Mouse (Mus musculus) lung, postnatal 0 days (tissue): ENCODE data around the gene Foxj3. TPM values are rescaled to one million over a fixed set of nuclear protein-coding genes. Genes with fewer than 3 reads are reported as not detected.

Source experiments
- ATAC-seq: fragments of 200-750 bp; cut with Nextera tagmentation; 2 replicates; pipeline ENCODE4 v1.8.0; 2017; ENCODE audit warnings: moderate library complexity
- DNase-seq: peaks from one replicate; pipeline ENCODE4 v3.0.0-alpha.2; 2016; ENCODE audit warnings: low spot score
- H3K27ac ChIP-seq: fragments of 300-500 bp; sonication (generic); 2 replicates; pipeline ENCODE4 v1.5.1; 2014; ENCODE audit warnings: antibody characterized with exemption, mild to moderate bottlenecking, low read length, mixed read lengths
- H3K27me3 ChIP-seq: fragments of 300-500 bp; sonication (generic); replicated peaks from 2 replicates; pipeline ENCODE4 v1.6.1; 2014; ENCODE audit warnings: low read length, mixed read lengths; ENCODE audit not compliant: insufficient read depth
- H3K36me3 ChIP-seq: fragments of 300-500 bp; sonication (generic); 2 replicates; pipeline ENCODE4 v1.6.1; 2014; ENCODE audit warnings: low read length, mixed read lengths; ENCODE audit not compliant: insufficient read depth
- H3K4me1 ChIP-seq: fragments of 300-500 bp; sonication (generic); 2 replicates; pipeline ENCODE4 v1.6.1; 2014; ENCODE audit warnings: antibody characterized with exemption, low read depth, low read length, mixed read lengths; ENCODE audit not compliant: insufficient read depth
- H3K4me2 ChIP-seq: fragments of 300-500 bp; sonication (generic); replicated peaks from 2 replicates; pipeline ENCODE4 v1.6.1; 2014; ENCODE audit warnings: low read depth, mild to moderate bottlenecking, low read length, moderate library complexity, mixed read lengths
- H3K4me3 ChIP-seq: fragments of 300-500 bp; sonication (generic); 2 replicates; pipeline ENCODE4 v1.5.1; 2014; ENCODE audit warnings: low read depth, low read length
- H3K9ac ChIP-seq: fragments of 300-500 bp; sonication (generic); replicated peaks from 2 replicates; pipeline ENCODE4 v1.6.1; 2014; ENCODE audit warnings: low read depth, mild to moderate bottlenecking
- H3K9me3 ChIP-seq: fragments of 300-500 bp; sonication (generic); 2 replicates; pipeline ENCODE4 v1.6.1; 2016; ENCODE audit warnings: low read length, mixed read lengths
- CTCF ChIP-seq: IDR thresholded peaks from 2 replicates; pipeline ENCODE4 v1.5.1; 2016; ENCODE audit warnings: antibody characterized with exemption, mild to moderate bottlenecking
- EP300 ChIP-seq: IDR thresholded peaks from 2 replicates; pipeline ENCODE4 v1.6.1; 2016; ENCODE audit warnings: antibody characterized with exemption, mild to moderate bottlenecking, control low read depth
- WGBS: fragments of 180-500 bp; shearing (Covaris S2); extraction: QIAGEN DNeasy Blood & Tissue Kit; methylation state at CpG from one replicate; pipeline ENCODE4 v1.1.7; 2014; 5-methylcytosine and 5-hydroxymethylcytosine counted together
- polyA plus RNA-seq: library from polyadenylated mRNA; unstranded; fragments of >200 nt; fragmentation: Nextera tagmentation; extraction: Ambion mirVana; gene quantifications from 2 replicates; pipeline ENCODE4 v1.2.1, GENCODE M21; 2015

Foxj3 gene
- polyA plus RNA-seq, 1 experiment from 2014 or later: 10.1 TPM

DNA sequence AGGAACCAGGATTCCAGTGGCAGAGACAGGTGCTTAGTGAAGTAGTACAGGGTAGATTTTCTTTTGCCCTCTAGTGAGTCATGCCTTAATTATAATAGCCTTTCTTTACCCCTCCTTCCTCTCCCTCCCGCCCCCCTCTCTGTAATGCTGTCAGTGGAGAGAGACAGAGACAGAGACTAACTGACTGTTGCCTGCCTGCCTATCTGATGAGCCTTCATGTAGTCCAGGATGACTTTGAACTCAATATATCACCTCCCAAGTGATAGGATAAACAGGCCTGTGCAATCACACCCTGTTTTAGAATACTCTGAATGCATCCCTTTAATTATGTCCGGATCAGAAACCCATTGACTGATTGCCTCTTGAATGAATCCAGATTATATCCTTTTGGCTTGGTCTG lies 18.7 kb downstream of the Foxj3 start:
- whole genome bisulfite sequencing: 75% methylated on average over 2 of the region's 2 CpGs

DNA sequence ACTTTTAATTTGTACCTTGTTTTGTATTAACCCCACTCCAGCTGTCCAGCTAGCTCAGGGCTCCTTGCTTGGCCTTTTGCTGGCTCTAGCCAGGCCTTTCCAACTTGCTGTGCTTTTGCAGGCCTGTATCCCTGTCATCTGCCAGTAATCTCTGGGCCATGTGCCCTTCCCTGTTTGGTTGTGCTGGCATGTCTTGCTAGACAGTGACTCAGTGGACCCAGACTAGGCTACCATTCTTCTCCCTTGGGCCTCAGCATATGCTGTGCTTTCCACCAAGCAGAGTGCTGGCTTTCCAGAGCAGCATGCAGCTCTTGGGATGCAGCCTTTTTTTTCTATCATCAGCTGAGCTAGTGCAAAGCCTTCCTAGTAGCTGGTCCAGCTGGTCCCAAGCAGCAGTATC lies 26.3 kb downstream of the Foxj3 start:
- no peak for TF ChIP-seq CTCF
- no peak for TF ChIP-seq EP300
- Histone ChIP-seq H3K27me3 (no peaks in the 10 kb centered on the region), H3K4me1 (no peaks in the 10 kb centered on the region), H3K9me3 (no peaks in the 10 kb centered on the region), H3K36me3 (no peaks in the 10 kb centered on the region), H3K27ac (no peak overlapping the region), H3K9ac (no peak overlapping the region), H3K4me3 (no peak overlapping the region), H3K4me2 (no peak overlapping the region)
- ATAC-seq (no peak), DNase-seq (no peak)

More for the DNA sequence above, 18.7 kb downstream of the Foxj3 start:
- Histone ChIP-seq H3K9me3 (no peaks in the 10 kb centered on the region), H3K9ac (no peak overlapping the region), H3K4me2 (no peak overlapping the region), H3K36me3 (no peaks in the 10 kb centered on the region), H3K27ac (no peak overlapping the region), H3K4me1 (0 out of 2 replicates have a peak, but pooled peaks cover 2% of the 10 kb centered on the region), H3K4me3 (no peak overlapping the region), H3K27me3 (no peaks in the 10 kb centered on the region)
- TF ChIP-seq CTCF (no peak), EP300 (no peak)
- DNase-seq (no peak), ATAC-seq (no peak)

DNA sequence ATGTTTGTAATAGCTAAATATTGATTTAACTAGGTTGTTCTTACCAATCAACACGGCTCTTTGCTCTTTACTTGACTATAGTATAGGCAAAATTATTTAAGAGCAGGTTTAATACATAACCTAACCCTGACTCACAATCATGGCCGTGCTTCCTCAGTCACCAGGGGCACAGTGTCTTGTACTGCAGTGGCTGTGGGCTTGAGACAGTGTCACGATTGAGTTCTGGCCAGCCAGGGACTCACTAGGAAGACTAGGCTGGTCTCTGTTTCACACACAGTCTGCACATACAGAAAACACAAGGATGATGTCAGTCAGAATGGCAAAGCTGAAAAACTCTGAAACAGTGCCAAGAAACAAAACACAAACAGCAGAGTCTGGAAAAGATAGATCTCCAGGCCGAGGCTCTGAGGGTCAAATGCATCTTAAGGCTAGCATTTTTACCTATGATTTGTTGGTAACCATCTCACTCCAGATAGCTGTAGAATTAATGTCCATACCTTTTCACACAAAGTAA lies 29.6 kb downstream of the Foxj3 start:
- Histone ChIP-seq H3K9ac (no peak overlapping the region), H3K27me3 (no peaks in the 10 kb centered on the region), H3K9me3 (no peaks in the 10 kb centered on the region), H3K4me3 (no peak overlapping the region), H3K4me1 (no peaks in the 10 kb centered on the region), H3K27ac (no peak overlapping the region), H3K4me2 (no peak overlapping the region), H3K36me3 (no peaks in the 10 kb centered on the region)
- WGBS: 62% methylated on average over 4 of the region's 4 CpGs
- no peak for TF ChIP-seq CTCF
- no peak for TF ChIP-seq EP300
- peak; percentile 27 for DNase-seq
- peak; percentile 46 for ATAC-seq

DNA sequence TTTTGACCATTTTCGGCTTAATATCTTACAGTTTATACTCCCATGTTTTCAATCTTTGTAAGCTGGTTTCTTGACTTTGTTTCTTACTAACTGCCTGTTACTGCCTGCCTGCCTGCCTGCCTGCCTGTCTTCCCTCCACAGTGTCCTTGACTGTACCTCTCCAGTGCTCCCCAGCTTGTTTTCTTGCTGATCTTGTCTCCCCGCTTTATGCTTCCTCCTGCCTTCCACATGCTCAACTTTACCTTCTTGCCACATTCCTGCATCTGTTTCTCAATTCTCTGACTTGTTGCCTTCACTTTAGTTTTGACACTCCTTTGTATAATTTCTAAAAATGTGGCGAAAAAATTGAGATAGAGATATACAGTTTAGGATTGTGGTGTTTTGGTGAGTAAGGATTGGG lies 35.9 kb downstream of the Foxj3 start:
- DNase-seq (no peak), ATAC-seq (no peak)
- 86% methylated on average over 3 of the region's 3 CpGs for WGBS
- Histone ChIP-seq H3K4me1 (no peaks in the 10 kb centered on the region), H3K4me2 (no peak overlapping the region), H3K27me3 (no peaks in the 10 kb centered on the region), H3K4me3 (no peak overlapping the region), H3K9me3 (no peaks in the 10 kb centered on the region), H3K9ac (no peak overlapping the region), H3K36me3 (peaks cover 3% of the 10 kb centered on the region; the same call in 1 of the 2 replicates), H3K27ac (no peak overlapping the region)
- TF ChIP-seq CTCF (no peak), EP300 (no peak)

GRCm38 (mm10) chr4:119574504-119574903 lies 37.7 kb downstream of the Foxj3 start:
- no peak overlapping the region for H3K9ac ChIP-seq
- H3K27ac ChIP-seq: no peak overlapping the region
- no peak overlapping the region for H3K4me3 ChIP-seq
- no peaks in the 10 kb centered on the region for H3K9me3 ChIP-seq
- 50% methylated on average over 2 of the region's 2 CpGs for WGBS
- H3K36me3 ChIP-seq: peaks cover 3% of the 10 kb centered on the region; the same call in 1 of the 2 replicates
- no peak overlapping the region for H3K4me2 ChIP-seq
- no peak for TF ChIP-seq CTCF
- no peak for TF ChIP-seq EP300
- no peaks in the 10 kb centered on the region for H3K4me1 ChIP-seq
- H3K27me3 ChIP-seq: no peaks in the 10 kb centered on the region
- DNase-seq (no peak), ATAC-seq (no peak)

- Histone ChIP-seq H3K4me3 (no peak overlapping the region), H3K36me3 (peaks cover 3% of the 10 kb centered on the region; the same call in 1 of the 2 replicates), H3K9ac (no peak overlapping the region), H3K4me1 (no peaks in the 10 kb centered on the region), H3K27ac (no peak overlapping the region), H3K9me3 (no peaks in the 10 kb centered on the region), H3K4me2 (no peak overlapping the region), H3K27me3 (no peaks in the 10 kb centered on the region)
- WGBS: 85% methylated on average over 3 of the region's 3 CpGs
- DNase-seq (no peak), ATAC-seq (no peak)
- TF ChIP-seq CTCF: no peak
- TF ChIP-seq EP300: no peak
Observed at GRCm38 (mm10) chr4:119575459-119575858, 38.7 kb downstream of the Foxj3 start.

- WGBS: 98% methylated on average over 2 of the region's 2 CpGs
- Histone ChIP-seq H3K36me3 (no peaks in the 10 kb centered on the region), H3K27me3 (no peaks in the 10 kb centered on the region), H3K4me2 (no peak overlapping the region), H3K4me1 (no peaks in the 10 kb centered on the region), H3K9me3 (no peaks in the 10 kb centered on the region), H3K9ac (no peak overlapping the region), H3K4me3 (no peak overlapping the region), H3K27ac (no peak overlapping the region)
- no peak for DNase-seq
- ATAC-seq: no peak
- peak; percentile 26; the same call in 1 of the 2 replicates for TF ChIP-seq CTCF
- TF ChIP-seq EP300: no peak
Observed at GRCm38 (mm10) chr4:119588037-119588436, 51.2 kb downstream of the Foxj3 start.
